Comparison of ENCODE assay signal across 9 mouse cellular contexts in the genomic region with DNA sequence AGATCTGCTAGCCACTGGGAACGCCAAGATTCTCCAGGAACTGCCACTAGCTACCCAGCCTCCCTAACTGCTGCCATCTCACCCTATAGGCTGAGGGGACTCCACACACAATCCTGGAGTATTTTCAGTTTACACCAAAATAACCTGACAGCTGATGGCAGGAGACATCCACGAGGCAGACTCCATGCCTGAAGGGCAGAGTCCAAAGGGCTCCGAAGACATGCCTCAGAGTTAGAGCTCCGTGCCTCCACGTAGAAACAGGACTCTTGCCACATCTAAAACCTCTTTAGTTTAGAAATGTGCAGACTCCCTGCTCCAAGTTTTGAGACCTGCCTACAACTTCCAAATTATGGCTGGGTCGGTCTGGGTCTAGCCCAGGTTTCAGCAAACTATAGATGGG. TPM values are rescaled to one million over a fixed set of nuclear protein-coding genes. Genes with fewer than 3 reads are reported as not detected.
DNase-seq lines count a peak whose midpoint lies in the region; ATAC-seq and TF ChIP-seq lines count a peak whose summit lies in the region.
"Had no signal": no experiment of that assay in that cellular context is flagged by ENCODE, and none has a peak within 500 bp of the region (broad histone marks: within the 10 kb centered on the region; RNA-seq: fewer than 3 reads in every experiment).

No protein-coding gene starts in this region.

- peaks cover 16% of the 10 kb centered on the region for H3K4me1 ChIP-seq in liver, adult 2 months (ENCODE audit: control insufficient read depth, insufficient read depth, low read length)
- H3K4me1 ChIP-seq in forebrain, embryonic 13.5 days, result peaks cover 37% of the 10 kb centered on the region
- peaks cover 43% of the 10 kb centered on the region for H3K4me1 ChIP-seq in neural tube, embryonic 15.5 days

- H3K9ac ChIP-seq in liver, adult 2 months (ENCODE audit: low read depth, low read length), result peak overlapping the region; percentile 98
- no peak overlapping the region for H3K9ac ChIP-seq in forebrain, embryonic 13.5 days
- H3K9ac ChIP-seq in neural tube, embryonic 15.5 days (replicated peaks), result no peak overlapping the region

- DNase-seq in liver, adult 2 months (ENCODE audit: extremely low read depth, low read depth, low spot score), result peak; percentile 86
- DNase-seq in liver (no peak), adipocyte (ENCODE audit: low spot score) (no peak)
- peak; percentile 70 for DNase-seq in kidney, postnatal 14 days
- no peak for DNase-seq in right cerebral cortex, postnatal 10 days (ENCODE audit: low spot score in 2 of 2)
- no peak for DNase-seq in embryo, embryonic 9.5 days (ENCODE audit: extremely low spot score)

- H3K36me3 ChIP-seq in liver, adult 2 months (ENCODE audit: control insufficient read depth, insufficient read depth, low read length), result peaks cover 23% of the 10 kb centered on the region
- peaks cover 19% of the 10 kb centered on the region for H3K36me3 ChIP-seq in forebrain, embryonic 13.5 days (ENCODE audit: poor library complexity, severe bottlenecking)
- peaks cover 24% of the 10 kb centered on the region for H3K36me3 ChIP-seq in neural tube, embryonic 15.5 days

- no peak for TF ChIP-seq POLR2A in liver, adult 2 months (IDR thresholded peaks at IDR 0.05; ENCODE audit: extremely low read depth, insufficient read depth, low read length)

- ATAC-seq in forebrain, embryonic 13.5 days, result no peak
- no peak for ATAC-seq in neural tube, embryonic 15.5 days (ENCODE audit: low FRiP score)

- WGBS in liver, adult 2 months, result 20% methylated on average over 6 of the region's 6 CpGs
- WGBS in forebrain, embryonic 13.5 days, result 77% methylated on average over 6 of the region's 6 CpGs
- WGBS in neural tube, embryonic 15.5 days, result 81% methylated on average over 6 of the region's 6 CpGs

- H3K27me3 ChIP-seq in liver, adult 2 months (ENCODE audit: control insufficient read depth, insufficient read depth, low read length), result no peaks in the 10 kb centered on the region
- peaks cover 17% of the 10 kb centered on the region for H3K27me3 ChIP-seq in forebrain, embryonic 13.5 days
- H3K27me3 ChIP-seq in neural tube, embryonic 15.5 days (replicated peaks), result peaks cover 8% of the 10 kb centered on the region; the same call in 1 of the 2 replicates
- H3K27me3 ChIP-seq: Patski had no signal

- peak overlapping the region; percentile 97 for H3K4me2 ChIP-seq in forebrain, embryonic 13.5 days
- 0 out of 2 replicates have a peak overlapping the region, but pooled peaks have one; percentile 4 for H3K4me2 ChIP-seq in neural tube, embryonic 15.5 days

- no peaks in the 10 kb centered on the region for H3K9me3 ChIP-seq in forebrain, embryonic 13.5 days (replicated peaks)
- H3K9me3 ChIP-seq in neural tube, embryonic 15.5 days (replicated peaks), result no peaks in the 10 kb centered on the region

- H3K27ac ChIP-seq in liver, adult 2 months (replicated peaks; ENCODE audit: insufficient read depth, low read depth, low read length), result peak overlapping the region; percentile 98
- H3K27ac ChIP-seq in forebrain, embryonic 13.5 days, result no peak overlapping the region
- H3K27ac ChIP-seq in neural tube, embryonic 15.5 days (replicated peaks), result no peak overlapping the region

- H3K79me2 ChIP-seq in liver, adult 2 months (ENCODE audit: control insufficient read depth, insufficient read depth, low read length), result peaks cover 27% of the 10 kb centered on the region

- peak overlapping the region; percentile 84 for H3K4me3 ChIP-seq in liver, adult 2 months (ENCODE audit: insufficient read depth, low read depth, low read length)
- no peak overlapping the region for H3K4me3 ChIP-seq in forebrain, embryonic 13.5 days
- H3K4me3 ChIP-seq in neural tube, embryonic 15.5 days (replicated peaks), result no peak overlapping the region

- 0 out of 2 replicates have a peak, but pooled peaks have one; percentile 5 for TF ChIP-seq CTCF in liver, adult 2 months (IDR thresholded peaks at IDR 0.05; ENCODE audit: low read depth, low read length)

RNA-seq across cellular contexts. Expression of a gene that starts 4.7 kb away (rescaled TPM):
- total RNA-seq in liver, adult 2 months (2014; rRNA removed), result 26.5 and 42.6 TPM in 2 replicates
- polyA plus RNA-seq in liver, adult 2 months (2012; rRNA removed), result 152 and 163 TPM in 2 replicates
- polyA plus RNA-seq in forebrain, embryonic 13.5 days (2015; fragmentation: Nextera tagmentation; extraction: Ambion mirVana), result 3.0 and 3.4 TPM in 2 replicates
- 5.6 and 6.2 TPM in 2 replicates for polyA plus RNA-seq in neural tube, embryonic 15.5 days (2015; fragmentation: Nextera tagmentation; extraction: Ambion mirVana)

RNA-seq across cellular contexts. Expression of a gene that starts 12.8 kb away (rescaled TPM):
- total RNA-seq in liver, adult 2 months (2014; rRNA removed), result 4.6 and 9.9 TPM in 2 replicates
- polyA plus RNA-seq in liver, adult 2 months (2012; rRNA removed), result 5.8 and 9.6 TPM in 2 replicates
- 4.0 and 4.1 TPM in 2 replicates for polyA plus RNA-seq in forebrain, embryonic 13.5 days (2015; fragmentation: Nextera tagmentation; extraction: Ambion mirVana)
- 4.5 and 7.7 TPM in 2 replicates for polyA plus RNA-seq in neural tube, embryonic 15.5 days (2015; fragmentation: Nextera tagmentation; extraction: Ambion mirVana)

RNA-seq across cellular contexts. Expression of a gene that starts 29.4 kb away (rescaled TPM):
- 9.3 and 13.2 TPM in 2 replicates for total RNA-seq in liver, adult 2 months (2014; rRNA removed)
- polyA plus RNA-seq in liver, adult 2 months (2012; rRNA removed), result 26.5 and 45.6 TPM in 2 replicates
- polyA plus RNA-seq in forebrain, embryonic 13.5 days (2015; fragmentation: Nextera tagmentation; extraction: Ambion mirVana), result 15.5 and 16.8 TPM in 2 replicates
- polyA plus RNA-seq in neural tube, embryonic 15.5 days (2015; fragmentation: Nextera tagmentation; extraction: Ambion mirVana), result 25.5 and 26.9 TPM in 2 replicates

RNA-seq across cellular contexts. Expression of a gene that starts 57.7 kb away (rescaled TPM):
- total RNA-seq in liver, adult 2 months (2014; rRNA removed), result 6.9 and 8.7 TPM in 2 replicates
- 28.3 and 58.2 TPM in 2 replicates for polyA plus RNA-seq in liver, adult 2 months (2012; rRNA removed)
- 22.3 and 23.9 TPM in 2 replicates for polyA plus RNA-seq in forebrain, embryonic 13.5 days (2015; fragmentation: Nextera tagmentation; extraction: Ambion mirVana)
- polyA plus RNA-seq in neural tube, embryonic 15.5 days (2015; fragmentation: Nextera tagmentation; extraction: Ambion mirVana), result 20.7 and 20.8 TPM in 2 replicates

RNA-seq across cellular contexts. Expression of a gene that starts 59.8 kb away (rescaled TPM):
- total RNA-seq in liver, adult 2 months (2014; rRNA removed), result 8.6 and 8.9 TPM in 2 replicates
- polyA plus RNA-seq in liver, adult 2 months (2012; rRNA removed), result 19.1 and 21.5 TPM in 2 replicates
- 40.8 and 46.2 TPM in 2 replicates for polyA plus RNA-seq in forebrain, embryonic 13.5 days (2015; fragmentation: Nextera tagmentation; extraction: Ambion mirVana)
- polyA plus RNA-seq in neural tube, embryonic 15.5 days (2015; fragmentation: Nextera tagmentation; extraction: Ambion mirVana), result 58.2 and 59.0 TPM in 2 replicates

Comparison
In these comparisons a context has a peak if more than half of its experiments do, and no peak if none do; other contexts are left out.
1. DNase-seq: peak in liver, adult 2 months (single experiment) and kidney, postnatal 14 days (single experiment); none in liver (single experiment), right cerebral cortex, postnatal 10 days (0 of 2), adipocyte (single experiment) and embryo, embryonic 9.5 days (single experiment).
2. RNA of a gene that starts 4.7 kb away (polyA plus RNA-seq): 152 to 163 TPM in liver, adult 2 months; 5.6 to 6.2 TPM in neural tube, embryonic 15.5 days and 3.0 to 3.4 TPM in forebrain, embryonic 13.5 days; every median in the first group is over 10 times any median in the second.